Mouse (Mus musculus) lung, embryonic 14.5 days (tissue): ENCODE measurements around the gene Cdk9. TPM values are rescaled to one million over a fixed set of nuclear protein-coding genes. Genes with fewer than 3 reads are reported as not detected.
A peak's percentile ranks its signal among the peaks of the same experiment; 100 is the strongest.

ENCODE experiments used
- ATAC-seq: fragments of 200-750 bp; cut with Nextera tagmentation; 2 replicates; pipeline ENCODE4 v1.8.0; 2017; ENCODE audit warnings: mild to moderate bottlenecking, moderate TSS enrichment, moderate library complexity; ENCODE audit not compliant: insufficient read depth
- DNase-seq: peaks from one replicate; pipeline ENCODE4 v3.0.0-alpha.2; 2015
- H3K27ac ChIP-seq: fragments of 300-500 bp; sonication (generic); 2 replicates; pipeline ENCODE4 v1.5.1; 2014; ENCODE audit warnings: low read depth, mild to moderate bottlenecking, moderate library complexity
- H3K27me3 ChIP-seq: fragments of 300-500 bp; sonication (generic); 2 replicates; pipeline ENCODE4 v1.6.1; 2014; ENCODE audit warnings: low read length, control low read depth; ENCODE audit not compliant: insufficient read depth
- H3K36me3 ChIP-seq: fragments of 300-500 bp; sonication (generic); 2 replicates; pipeline ENCODE4 v1.6.1; 2014; ENCODE audit warnings: control low read depth; ENCODE audit not compliant: insufficient read depth
- H3K4me1 ChIP-seq: fragments of 300-500 bp; sonication (generic); 2 replicates; pipeline ENCODE4 v1.6.1; 2014; ENCODE audit warnings: antibody characterized with exemption, control low read depth; ENCODE audit not compliant: insufficient read depth
- H3K4me2 ChIP-seq: fragments of 300-500 bp; sonication (generic); 2 replicates; pipeline ENCODE4 v1.6.1; 2014; ENCODE audit warnings: mild to moderate bottlenecking
- H3K4me3 ChIP-seq: fragments of 300-500 bp; sonication (generic); 2 replicates; pipeline ENCODE4 v1.5.1; 2014; ENCODE audit warnings: low read depth, low read length
- H3K9ac ChIP-seq: fragments of 300-500 bp; sonication (generic); 2 replicates; pipeline ENCODE4 v1.6.1; 2014
- H3K9me3 ChIP-seq: fragments of 300-500 bp; sonication (generic); 2 replicates; pipeline ENCODE4 v1.6.1; 2016; ENCODE audit warnings: low read depth, low read length, control low read depth
- CTCF ChIP-seq: IDR thresholded peaks from 2 replicates; pipeline ENCODE4 v1.5.1; 2016; ENCODE audit warnings: antibody characterized with exemption, low read depth
- WGBS: fragments of 180-500 bp; shearing (Covaris S2); extraction: QIAGEN DNeasy Blood & Tissue Kit; methylation state at CpG from one replicate; pipeline ENCODE4 v1.1.7; 2014; 5-methylcytosine and 5-hydroxymethylcytosine counted together
- polyA plus RNA-seq: library from polyadenylated mRNA; unstranded; fragments of >200 nt; fragmentation: Nextera tagmentation; extraction: Ambion mirVana; gene quantifications from 2 replicates; pipeline ENCODE4 v1.2.1, GENCODE M21; 2014

Gene Cdk9
- polyA plus RNA-seq, 1 experiment from 2014 or later, result 81.7 TPM

GRCm38 (mm10) chr2:32732695-32733094 is 19.8 kb upstream of the Cdk9 start:
- H3K27me3 ChIP-seq, result no peaks in the 10 kb centered on the region
- H3K9ac ChIP-seq, result no peak overlapping the region
- ATAC-seq, result no peak
- H3K9me3 ChIP-seq, result no peaks in the 10 kb centered on the region
- H3K4me2 ChIP-seq, result no peak overlapping the region
- DNase-seq, result no peak
- H3K4me3 ChIP-seq, result no peak overlapping the region
- WGBS, result 72% methylated on average over 6 of the region's 6 CpGs
- no peak for TF ChIP-seq CTCF
- no peak overlapping the region for H3K27ac ChIP-seq
- H3K36me3 ChIP-seq, result peaks cover 3% of the 10 kb centered on the region; the same call in 1 of the 2 replicates
- H3K4me1 ChIP-seq, result peaks cover 9% of the 10 kb centered on the region; the same call in 1 of the 2 replicates

- H3K27ac ChIP-seq, result peak overlapping the region; percentile 83
- no peak for TF ChIP-seq CTCF
- ATAC-seq, result no peak
- H3K4me2 ChIP-seq, result peak overlapping the region; percentile 66; the same call in 1 of the 2 replicates
- DNase-seq, result no peak
- peak overlapping the region; percentile 22; the same call in 1 of the 2 replicates for H3K9ac ChIP-seq
- no peak overlapping the region for H3K4me3 ChIP-seq
- no peaks in the 10 kb centered on the region for H3K27me3 ChIP-seq
- H3K4me1 ChIP-seq, result peaks cover 9% of the 10 kb centered on the region; the same call in 1 of the 2 replicates
- no peaks in the 10 kb centered on the region; the same call in 1 of the 2 replicates for H3K36me3 ChIP-seq
- no peaks in the 10 kb centered on the region for H3K9me3 ChIP-seq
- 57% methylated on average over 4 of the region's 4 CpGs for WGBS
Measured at GRCm38 (mm10) chr2:32731911-32732310, 19.0 kb upstream of the Cdk9 start.

- Histone ChIP-seq H3K4me2 (peak overlapping the region; percentile 66), H3K27me3 (no peaks in the 10 kb centered on the region), H3K4me1 (peaks cover 9% of the 10 kb centered on the region; the same call in 1 of the 2 replicates), H3K36me3 (no peaks in the 10 kb centered on the region; the same call in 1 of the 2 replicates), H3K9me3 (no peaks in the 10 kb centered on the region), H3K27ac (peak overlapping the region; percentile 83), H3K9ac (peak overlapping the region; percentile 14; the same call in 1 of the 2 replicates), H3K4me3 (peak overlapping the region; percentile 41; the same call in 1 of the 2 replicates)
- ATAC-seq (peak; percentile 10; the same call in 1 of the 2 replicates), DNase-seq (peak; percentile 82)
- 17% methylated on average over 11 of the region's 11 CpGs for WGBS
- TF ChIP-seq CTCF, result no peak
Measured at GRCm38 (mm10) chr2:32730854-32731253, 18.0 kb upstream of the Cdk9 start.

GRCm38 (mm10) chr2:32729547-32729946 is 16.7 kb upstream of the Cdk9 start:
- H3K4me1 ChIP-seq, result peaks cover 9% of the 10 kb centered on the region; the same call in 1 of the 2 replicates
- H3K27me3 ChIP-seq, result no peaks in the 10 kb centered on the region
- TF ChIP-seq CTCF, result no peak
- no peak for ATAC-seq
- no peaks in the 10 kb centered on the region for H3K9me3 ChIP-seq
- peak overlapping the region; percentile 41 for H3K4me3 ChIP-seq
- DNase-seq, result no peak
- WGBS, result 65% methylated on average over 4 of the region's 4 CpGs
- H3K9ac ChIP-seq, result no peak overlapping the region
- H3K27ac ChIP-seq, result peak overlapping the region; percentile 44
- H3K36me3 ChIP-seq, result peaks cover 4% of the 10 kb centered on the region; the same call in 1 of the 2 replicates
- H3K4me2 ChIP-seq, result peak overlapping the region; percentile 66

- H3K4me1 ChIP-seq, result peaks cover 9% of the 10 kb centered on the region; the same call in 1 of the 2 replicates
- H3K4me3 ChIP-seq, result peak overlapping the region; percentile 41
- H3K9ac ChIP-seq, result peak overlapping the region; percentile 44
- peak overlapping the region; percentile 66 for H3K4me2 ChIP-seq
- no peak for TF ChIP-seq CTCF
- WGBS, result 28% methylated on average over 7 of the region's 7 CpGs
- DNase-seq (peak; percentile 58), ATAC-seq (no peak)
- H3K27ac ChIP-seq, result peak overlapping the region; percentile 54; the same call in 1 of the 2 replicates
- H3K27me3 ChIP-seq, result no peaks in the 10 kb centered on the region
- H3K9me3 ChIP-seq, result no peaks in the 10 kb centered on the region
- peaks cover 4% of the 10 kb centered on the region; the same call in 1 of the 2 replicates for H3K36me3 ChIP-seq
Measured at GRCm38 (mm10) chr2:32728463-32728862, 15.6 kb upstream of the Cdk9 start.

GRCm38 (mm10) chr2:32727435-32727834 is 14.6 kb upstream of the Cdk9 start:
- peaks cover 9% of the 10 kb centered on the region; the same call in 1 of the 2 replicates for H3K4me1 ChIP-seq
- under 1% methylated on average over 16 of the region's 16 CpGs for WGBS
- H3K4me3 ChIP-seq, result peak overlapping the region; percentile 41
- H3K27me3 ChIP-seq, result no peaks in the 10 kb centered on the region
- H3K27ac ChIP-seq, result peak overlapping the region; percentile 59; the same call in 1 of the 2 replicates
- H3K4me2 ChIP-seq, result peak overlapping the region; percentile 66
- ATAC-seq (peak; percentile 95), DNase-seq (peak; percentile 98)
- peaks cover 4% of the 10 kb centered on the region; the same call in 1 of the 2 replicates for H3K36me3 ChIP-seq
- H3K9me3 ChIP-seq, result no peaks in the 10 kb centered on the region
- H3K9ac ChIP-seq, result peak overlapping the region; percentile 53
- no peak for TF ChIP-seq CTCF
